Mouse (Mus musculus) lung, postnatal 10 days (tissue): ENCODE measurements around the gene 1700001L19Rik.

ENCODE experiments used
- DNase-seq: peaks from one replicate; pipeline ENCODE4 v3.0.0; 2021

1700001L19Rik gene

GRCm38 (mm10) chr13:68607652-68608405 is 10.6 kb downstream of the 1700001L19Rik start:
- peak; percentile 71 for DNase-seq

- DNase-seq = peak; percentile 6
Observed at GRCm38 (mm10) chr13:68622792-68623191, 25.6 kb downstream of the 1700001L19Rik start.

- DNase-seq = no peak
Observed at GRCm38 (mm10) chr13:68627041-68627440, 29.8 kb downstream of the 1700001L19Rik start.

- no peak for DNase-seq
Observed at GRCm38 (mm10) chr13:68642786-68643185, 45.6 kb downstream of the 1700001L19Rik start.
